Mouse (Mus musculus): ENCODE data around the gene Cwc22.

Gene Cwc22

DNA sequence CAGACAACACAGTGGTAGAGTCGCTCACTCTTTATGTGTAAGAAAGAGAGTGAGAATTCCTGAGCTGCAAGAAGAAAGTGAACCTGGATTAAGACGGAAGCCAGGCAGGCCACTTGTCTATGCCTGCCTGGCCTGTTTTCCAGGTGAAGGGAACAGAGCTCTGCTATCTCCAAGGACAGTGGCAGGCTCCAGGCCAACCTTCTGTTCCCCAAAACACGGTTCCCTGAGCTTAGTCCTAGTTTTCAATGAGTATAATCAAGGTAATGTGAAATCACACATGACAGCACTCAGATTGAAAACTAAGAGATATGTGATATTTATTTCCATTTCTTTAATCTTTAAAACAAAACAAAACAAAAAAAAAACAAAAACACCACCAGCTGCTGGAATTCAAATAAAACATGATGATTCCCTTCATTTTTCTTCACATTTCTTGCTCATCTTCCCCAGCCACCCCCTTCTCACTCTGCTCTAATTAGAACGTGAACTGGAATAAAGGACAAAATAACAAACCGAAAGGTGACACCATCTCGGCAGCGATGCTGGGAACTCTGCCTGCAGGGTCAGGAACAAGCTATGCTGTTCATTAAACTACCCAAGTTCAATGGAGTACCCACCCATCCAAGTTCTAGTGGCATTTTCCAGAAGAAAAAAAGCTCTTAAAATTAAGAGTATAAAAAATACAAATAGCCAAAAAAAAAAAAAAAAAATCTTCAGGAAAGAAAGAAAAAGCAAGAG, 20.8 kb downstream of the Cwc22 start:
- no peak for DNase-seq (ENCODE audit: low read depth)

DNA sequence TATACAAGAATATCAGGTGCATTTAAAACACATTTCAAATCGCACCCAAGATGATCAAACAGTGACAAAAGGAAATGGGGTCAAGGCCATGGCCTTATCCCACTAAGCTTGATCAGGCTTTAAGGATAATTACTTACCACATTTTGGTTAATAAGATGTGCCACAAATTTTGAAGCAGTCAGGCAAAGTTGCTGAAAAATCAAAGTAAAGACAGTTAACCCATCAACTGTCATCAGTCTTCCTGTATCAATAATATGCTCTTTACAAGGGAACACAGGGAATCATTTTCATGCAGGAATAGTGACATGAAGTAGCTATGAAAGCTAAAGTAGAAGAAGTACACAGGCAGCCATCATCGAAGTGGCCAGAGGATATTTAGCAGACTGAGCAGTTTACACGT, 22.2 kb downstream of the Cwc22 start:
- no peak for DNase-seq (ENCODE audit: low read depth)

DNA sequence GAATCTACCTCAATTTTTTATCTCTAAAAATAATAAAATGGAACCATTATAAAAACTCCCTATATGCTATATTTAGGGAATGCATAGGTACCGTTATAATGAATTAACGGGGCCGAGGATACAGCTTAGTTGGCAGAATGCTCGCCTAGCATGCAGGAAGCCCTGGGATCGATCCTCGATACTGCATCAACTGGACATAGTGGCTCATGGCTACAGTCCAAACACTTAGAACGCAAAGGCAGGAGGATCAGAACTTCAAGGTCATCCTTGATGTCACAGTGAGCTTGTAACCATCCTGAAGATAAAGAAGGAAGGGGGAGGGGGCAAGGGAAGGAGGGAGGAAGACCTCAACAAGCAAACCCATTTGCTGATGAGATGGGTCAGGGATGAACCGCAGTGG, 23.0 kb downstream of the Cwc22 start:
- DNase-seq (ENCODE audit: low read depth): no peak

DNA sequence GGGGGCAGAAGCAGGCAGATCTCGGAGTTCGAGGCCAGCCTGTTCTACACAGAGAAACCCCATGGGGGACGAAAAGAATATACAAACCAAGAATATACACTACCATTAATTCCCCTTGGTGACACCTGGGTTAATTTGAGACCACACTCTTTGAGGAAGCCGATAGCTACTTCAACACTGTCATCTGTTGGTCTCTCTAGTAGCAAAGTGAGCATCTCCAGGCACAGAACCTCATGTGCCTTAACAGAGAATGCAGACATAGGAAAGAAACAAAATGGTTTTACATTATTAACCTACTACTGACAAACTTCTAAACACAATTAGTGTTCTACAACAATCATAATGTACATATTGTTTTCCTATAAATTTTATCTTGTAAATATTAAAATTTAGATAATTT, 24.9 kb downstream of the Cwc22 start:
- no peak for DNase-seq (ENCODE audit: low read depth)

DNA sequence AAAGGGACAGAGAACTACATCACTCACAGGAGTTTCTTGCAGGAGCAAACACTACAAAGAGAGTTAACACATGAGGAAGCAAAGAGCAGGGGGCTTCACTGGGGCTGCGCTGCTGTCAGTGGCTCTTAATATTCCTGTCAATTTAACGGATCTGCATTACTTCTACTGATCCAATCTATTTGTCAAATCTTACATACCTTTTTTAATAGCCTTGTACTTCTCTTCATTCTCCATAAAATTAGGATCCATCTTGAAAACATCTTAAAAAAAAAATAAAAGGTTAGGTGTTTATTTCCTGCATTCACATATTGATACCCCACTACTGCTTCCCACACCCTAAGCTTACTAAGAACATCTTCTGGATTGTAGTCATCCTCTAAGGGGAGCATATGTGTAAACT, 25.6 kb downstream of the Cwc22 start:
- DNase-seq (ENCODE audit: low read depth): no peak

DNA sequence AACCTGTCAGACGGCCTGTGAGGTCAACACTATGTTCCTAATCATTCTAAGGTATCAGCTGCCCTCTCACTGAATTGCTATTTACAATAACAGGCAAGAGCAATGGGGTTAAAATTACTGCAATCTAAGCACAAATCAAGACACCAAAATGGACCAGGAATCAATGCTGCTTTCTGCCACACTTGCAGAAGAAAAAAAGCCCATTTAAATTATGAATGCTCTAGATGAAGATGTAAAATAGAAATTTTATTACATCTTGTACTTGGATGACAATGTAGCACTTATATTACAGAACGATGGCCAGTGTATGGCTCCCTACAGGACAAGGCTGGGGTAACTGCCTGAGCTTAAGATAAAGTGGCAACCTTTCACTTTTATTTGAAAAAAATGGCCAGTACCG, 27.7 kb downstream of the Cwc22 start:
- no peak for DNase-seq (ENCODE audit: low read depth)

DNA sequence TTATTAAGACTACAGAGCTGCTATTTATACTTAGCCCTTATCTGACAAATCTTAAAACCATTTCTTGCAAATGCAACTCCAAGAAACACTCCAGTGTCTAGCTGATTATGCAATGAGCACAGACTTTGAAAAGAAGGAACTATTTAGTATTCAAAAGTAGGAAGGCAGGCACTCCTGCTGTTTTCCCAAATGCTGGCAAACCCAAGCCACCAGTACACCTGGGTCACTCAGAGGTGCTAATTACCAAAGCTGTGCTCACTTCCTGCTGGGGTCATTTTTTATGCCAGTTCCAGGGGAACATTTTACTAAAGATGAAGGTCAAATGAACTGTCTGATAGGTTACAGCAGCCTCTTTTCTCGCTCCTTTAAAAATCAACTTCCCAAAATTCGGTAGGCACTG, 28.2 kb downstream of the Cwc22 start:
- DNase-seq (ENCODE audit: low read depth): peak; percentile 21

DNA sequence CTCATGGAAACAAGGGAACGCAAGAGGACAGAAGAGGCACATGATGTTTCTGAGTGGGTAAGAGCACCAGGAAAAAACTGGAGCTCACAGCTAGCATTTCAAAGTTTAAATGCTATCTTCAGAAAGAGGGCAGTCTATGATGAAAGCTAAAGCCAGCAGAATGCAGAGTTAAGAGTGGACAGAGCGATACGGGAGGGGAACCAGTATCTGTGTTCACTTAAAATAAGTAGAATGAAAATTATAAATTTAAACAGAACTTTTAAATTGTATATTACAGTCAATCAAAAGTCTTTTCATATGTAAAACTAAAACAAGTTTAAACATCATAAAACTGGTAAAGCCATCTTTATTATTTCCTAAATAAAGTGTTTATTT, 28.8 kb downstream of the Cwc22 start:
- no peak for DNase-seq (ENCODE audit: low read depth)

DNA sequence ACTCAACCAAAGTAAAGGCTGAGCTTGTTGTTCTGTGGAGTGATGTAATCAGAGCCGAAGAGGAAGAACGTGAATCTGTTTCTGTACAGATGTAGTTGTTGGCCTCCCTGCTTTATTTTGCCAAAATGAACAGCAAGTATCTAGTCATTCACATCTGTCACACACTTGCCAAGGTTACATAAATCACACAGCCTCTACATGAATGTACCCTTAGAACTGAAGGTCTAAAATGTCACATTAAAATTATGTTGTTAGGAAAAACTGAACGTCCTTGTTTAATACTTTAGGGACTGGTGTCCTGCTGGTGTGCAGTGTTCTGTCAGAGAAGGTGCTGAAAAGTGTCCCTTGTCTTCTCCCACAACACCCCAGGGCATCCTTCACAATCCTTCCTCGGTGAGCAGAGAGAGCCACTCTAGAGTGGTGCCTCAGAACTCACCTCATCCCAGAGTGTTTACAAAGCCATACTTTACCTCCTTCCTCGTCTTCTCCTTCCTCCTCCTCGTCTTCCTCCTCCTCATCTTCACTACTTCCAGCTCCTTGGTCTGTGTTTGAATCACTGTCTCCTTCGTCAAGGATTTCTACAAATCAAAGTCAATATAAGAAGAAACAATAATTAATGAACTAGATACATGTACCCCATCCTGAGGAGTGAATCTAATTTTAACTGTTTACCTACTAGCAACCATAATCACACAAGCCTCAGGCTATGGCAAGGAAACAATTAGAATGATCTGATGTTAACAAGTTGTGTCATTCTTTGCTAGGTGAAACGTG, 29.4 kb downstream of the Cwc22 start:
- no peak for DNase-seq (ENCODE audit: low read depth)

DNA sequence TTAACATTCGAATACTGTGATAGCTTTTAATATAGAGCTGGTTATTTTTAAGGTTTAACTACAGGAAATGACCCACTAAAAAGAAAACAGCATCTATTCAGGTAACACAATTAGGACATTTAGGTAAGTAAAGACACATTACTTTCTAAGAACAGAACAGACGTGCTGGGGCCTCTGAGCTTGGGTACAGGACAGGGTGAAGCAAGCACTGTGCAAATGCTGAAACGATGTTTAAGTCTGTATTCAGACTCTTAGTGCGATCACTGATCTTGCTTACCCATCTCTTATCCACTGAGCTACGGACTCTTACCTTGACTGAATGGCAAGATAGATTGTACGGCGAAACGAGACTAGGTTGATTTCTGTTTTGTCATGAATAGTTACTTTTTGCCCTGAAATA, 31.0 kb downstream of the Cwc22 start:
- DNase-seq (ENCODE audit: low read depth): no peak

DNA sequence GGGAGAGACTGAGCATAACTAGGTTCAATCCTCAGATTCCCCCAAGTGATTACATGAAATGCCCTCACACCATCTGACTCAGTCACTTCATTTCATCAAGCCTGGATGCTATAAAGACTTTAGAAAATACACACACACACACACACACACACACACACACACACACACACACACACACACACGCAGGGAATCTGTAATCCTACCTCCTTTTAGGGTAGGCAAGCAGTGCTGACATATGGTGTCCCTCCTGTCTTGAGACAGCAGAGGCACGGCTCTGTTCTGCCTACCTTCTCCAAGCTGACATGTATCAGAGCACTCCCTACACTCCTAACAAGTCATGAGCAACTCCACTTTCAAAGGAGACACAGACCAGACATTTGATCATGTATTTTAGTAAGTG, 32.5 kb downstream of the Cwc22 start:
- DNase-seq (ENCODE audit: low read depth): no peak

DNA sequence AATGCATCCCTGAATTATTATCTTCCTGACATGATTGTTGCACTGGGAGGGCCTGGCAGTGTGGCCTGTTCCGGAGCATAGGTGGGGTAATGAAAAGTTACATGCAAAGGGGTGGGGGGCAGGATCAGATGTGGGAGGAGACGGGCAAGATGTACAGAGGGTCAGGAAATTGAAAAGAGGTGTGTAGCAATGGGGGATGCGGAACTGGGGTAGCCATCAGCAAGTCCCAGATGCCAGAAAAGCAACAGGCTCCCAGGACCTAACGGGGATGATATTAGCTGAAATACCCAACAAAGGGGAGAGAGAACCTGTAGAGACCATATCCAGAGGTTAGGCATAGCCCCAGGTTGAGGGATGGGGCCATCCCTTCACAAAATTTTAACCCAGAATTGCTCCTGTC, 34.0 kb downstream of the Cwc22 start:
- no peak for DNase-seq (ENCODE audit: low read depth)

DNA sequence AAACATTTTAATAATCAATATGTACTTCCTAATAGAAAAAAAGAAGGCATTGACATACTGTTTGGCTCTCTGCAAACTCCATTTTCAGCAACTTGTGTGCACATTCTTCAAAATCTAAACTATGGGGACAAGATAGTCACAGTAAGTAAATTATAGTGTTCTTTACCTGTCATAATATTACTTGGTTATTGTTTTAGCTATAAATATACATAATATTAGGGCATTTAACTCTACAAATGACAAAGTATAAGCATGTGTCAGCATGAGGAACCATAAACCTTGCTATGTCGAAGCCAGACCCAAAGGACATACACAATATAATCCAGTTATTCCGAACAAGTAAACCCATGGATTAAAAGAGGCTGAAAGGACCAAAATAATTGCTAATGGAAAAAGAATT, 34.7 kb downstream of the Cwc22 start:
- no peak for DNase-seq (ENCODE audit: low read depth)

DNA sequence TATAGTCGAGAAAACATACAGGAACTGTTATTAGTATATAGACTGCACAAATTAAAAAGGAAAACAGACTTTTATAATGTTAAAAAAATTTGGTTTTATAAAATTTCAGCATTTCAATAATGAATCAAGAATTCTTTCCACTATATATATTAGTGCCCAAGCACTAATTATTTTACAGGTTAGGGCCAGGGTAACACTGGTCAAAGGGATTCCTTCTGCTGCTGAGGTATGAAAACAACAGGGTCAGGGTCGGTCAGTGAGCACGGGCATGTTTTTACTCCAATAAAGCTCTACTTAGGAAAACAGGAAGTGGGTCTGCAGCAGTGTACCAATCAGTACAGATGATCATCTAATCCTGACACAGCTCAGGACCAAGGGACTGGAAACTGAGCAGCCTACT, 36.0 kb downstream of the Cwc22 start:
- no peak for DNase-seq (ENCODE audit: low read depth)

DNA sequence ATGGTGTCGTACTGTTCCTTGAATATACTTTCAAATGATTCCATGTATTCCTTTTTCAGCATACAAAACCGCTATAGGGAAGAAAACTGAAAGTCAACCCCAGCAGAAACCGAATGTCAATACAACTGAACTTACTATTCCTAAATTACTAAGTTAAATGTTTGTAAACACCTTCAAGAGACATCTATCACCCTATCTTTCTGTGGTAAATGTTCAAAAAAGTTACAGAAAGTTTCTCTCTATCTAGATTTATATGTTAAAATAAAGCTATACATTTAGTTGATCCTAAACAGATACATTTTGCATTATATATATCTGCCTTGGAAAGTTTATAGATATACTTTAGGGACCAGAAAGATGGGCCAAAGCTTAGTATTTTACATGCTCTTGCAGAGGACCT, 39.0 kb downstream of the Cwc22 start:
- no peak for DNase-seq (ENCODE audit: low read depth)

DNA sequence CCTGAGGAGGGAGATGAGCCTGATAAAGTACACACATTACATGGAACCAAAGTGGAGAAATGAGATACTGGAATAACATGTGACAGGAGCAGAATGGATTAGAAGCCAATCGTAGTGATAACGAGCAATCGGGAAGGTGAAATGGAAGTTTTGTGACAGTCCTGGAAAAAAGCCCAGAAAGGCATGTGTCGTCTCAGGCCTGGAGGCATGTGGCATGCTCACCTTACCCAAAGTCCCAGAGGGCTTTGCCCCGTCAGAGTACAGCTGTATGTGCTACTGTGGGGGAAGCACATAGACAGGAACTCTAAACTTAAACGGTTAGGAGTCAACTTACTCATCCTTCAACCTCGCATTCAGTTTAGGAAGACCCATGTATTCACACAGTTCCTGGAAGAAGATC, 41.2 kb downstream of the Cwc22 start:
- no peak for DNase-seq (ENCODE audit: low read depth)

DNA sequence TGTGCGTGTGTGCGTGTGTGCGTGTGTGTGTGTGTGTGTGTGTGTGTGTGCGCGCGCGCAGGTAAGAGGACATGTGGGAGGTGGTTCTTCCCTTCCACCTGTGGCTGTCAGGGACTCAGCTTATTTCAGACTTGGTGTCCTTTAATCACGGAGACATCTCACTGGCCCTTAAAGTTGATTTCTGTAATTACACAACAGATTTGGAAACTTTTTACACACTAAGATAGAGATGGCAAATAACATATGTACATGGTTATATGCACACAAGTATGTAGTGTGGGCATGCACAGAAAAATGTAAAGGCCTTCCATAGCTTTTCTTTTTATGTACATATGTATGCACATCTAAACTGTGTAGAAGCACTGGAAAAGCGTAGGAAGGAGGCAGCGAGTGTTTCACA, 41.7 kb downstream of the Cwc22 start:
- DNase-seq (ENCODE audit: low read depth): no peak

DNA sequence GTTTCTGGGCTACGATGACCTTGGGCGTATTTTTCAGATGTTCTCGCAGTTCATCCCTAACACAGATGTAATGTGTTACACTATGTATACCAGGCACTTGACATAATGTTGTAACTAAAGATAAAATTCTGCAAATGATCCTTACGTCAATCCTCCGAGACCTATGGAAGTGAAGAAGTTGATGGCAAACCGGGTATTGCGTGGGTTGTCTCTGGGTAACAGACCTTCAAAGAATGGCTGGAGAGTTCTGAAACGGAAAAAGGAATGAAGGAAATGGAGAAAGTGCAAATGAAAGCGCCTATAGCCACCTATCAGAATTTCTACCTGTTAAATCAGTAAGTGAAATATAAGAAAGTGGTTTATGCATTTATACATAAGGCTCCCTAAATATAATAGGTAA, 42.2 kb downstream of the Cwc22 start:
- no peak for DNase-seq (ENCODE audit: low read depth)

DNA sequence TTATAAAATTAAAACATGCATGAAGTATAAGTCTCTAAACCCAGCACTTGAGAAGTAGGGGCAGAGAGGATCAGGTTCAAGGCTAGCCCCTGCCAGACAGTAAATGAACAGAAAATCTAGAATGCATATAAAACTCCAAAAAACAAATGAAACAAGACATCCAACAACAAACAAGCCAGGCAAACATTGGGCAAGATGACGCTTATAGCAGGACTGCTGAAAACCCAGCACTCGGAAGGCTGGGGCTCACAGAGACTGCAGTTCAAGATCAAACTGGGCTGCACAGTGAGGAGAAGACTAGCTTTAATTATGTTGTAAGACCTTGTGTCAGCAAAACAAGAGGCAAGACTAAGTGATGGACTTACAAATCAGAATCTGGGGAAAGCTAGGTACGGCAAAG, 43.1 kb downstream of the Cwc22 start:
- DNase-seq (ENCODE audit: low read depth): no peak

DNA sequence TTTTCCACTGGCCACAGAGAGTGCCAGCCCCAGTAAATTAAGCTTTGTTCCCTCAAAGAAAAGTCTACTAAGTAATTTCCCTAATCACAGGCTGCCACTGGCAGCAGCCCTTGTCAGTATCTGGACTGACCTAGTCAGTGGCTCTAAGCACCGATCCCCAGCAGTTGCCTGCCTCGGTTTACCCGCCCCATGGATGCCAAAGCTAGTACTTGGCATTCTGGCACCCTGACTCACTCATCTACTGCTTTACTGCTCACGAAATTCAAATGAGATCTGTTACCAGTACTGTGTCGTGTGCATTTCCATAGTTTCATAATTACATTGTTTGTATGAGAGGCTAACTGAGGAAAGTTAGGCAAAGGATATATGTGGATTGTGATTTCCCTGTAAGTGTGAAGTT, 44.9 kb downstream of the Cwc22 start:
- no peak for DNase-seq (ENCODE audit: low read depth)

DNA sequence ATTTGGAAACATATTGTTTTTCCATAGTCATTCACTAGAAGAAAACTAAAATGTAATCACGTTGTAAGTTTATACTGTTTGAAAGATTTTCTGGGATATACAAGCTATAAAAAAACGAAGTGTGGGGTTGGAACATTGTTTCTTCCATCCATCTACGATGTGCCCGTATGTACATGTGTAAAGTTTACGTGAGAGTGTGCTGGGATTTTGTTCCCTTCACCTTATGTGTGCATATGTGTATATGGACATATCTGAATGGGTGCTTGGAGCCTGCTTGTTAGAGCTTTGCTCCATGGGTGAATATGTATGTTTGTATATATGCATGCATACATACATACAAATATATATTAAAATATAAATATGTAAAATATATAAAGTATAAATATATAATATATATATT, 45.4 kb downstream of the Cwc22 start:
- DNase-seq (ENCODE audit: low read depth): no peak

DNA sequence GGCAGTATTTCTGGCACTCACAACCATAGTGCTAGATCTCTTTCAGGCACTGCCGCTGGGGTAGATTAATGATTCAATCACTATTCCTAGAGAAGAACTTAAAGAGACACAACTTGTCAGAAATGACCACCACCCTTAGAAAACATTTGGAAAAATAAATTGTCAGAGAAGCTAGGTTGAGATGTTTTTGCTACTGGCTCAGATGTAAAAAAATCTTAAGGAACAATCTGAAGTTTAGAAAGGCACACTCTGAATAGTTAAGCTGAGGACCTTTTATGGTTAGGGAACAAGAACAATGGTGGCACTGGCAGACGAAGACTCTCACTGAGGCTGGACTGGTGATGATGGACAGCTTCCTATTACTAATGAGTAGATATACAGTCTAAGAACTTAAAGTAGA, 46.1 kb downstream of the Cwc22 start:
- DNase-seq (ENCODE audit: low read depth): no peak

DNA sequence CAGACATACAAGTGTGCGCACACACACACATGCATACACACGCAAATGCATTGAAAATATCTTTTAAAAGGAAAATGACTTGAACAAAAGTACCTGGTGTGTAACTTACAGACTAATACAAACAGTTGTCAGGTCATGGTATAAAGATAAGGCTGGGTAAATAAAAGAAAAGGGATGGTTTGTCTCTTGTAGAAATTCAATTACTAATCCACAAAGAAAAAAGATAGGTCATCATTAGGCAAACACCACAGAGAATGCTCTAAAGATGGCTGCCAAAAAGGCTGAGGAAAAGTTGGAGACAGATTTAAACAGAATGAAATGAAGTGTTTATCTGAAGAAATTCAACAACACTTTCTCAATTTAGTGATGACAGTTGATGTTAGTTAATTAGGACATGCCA, 47.7 kb downstream of the Cwc22 start:
- no peak for DNase-seq (ENCODE audit: low read depth)

DNA sequence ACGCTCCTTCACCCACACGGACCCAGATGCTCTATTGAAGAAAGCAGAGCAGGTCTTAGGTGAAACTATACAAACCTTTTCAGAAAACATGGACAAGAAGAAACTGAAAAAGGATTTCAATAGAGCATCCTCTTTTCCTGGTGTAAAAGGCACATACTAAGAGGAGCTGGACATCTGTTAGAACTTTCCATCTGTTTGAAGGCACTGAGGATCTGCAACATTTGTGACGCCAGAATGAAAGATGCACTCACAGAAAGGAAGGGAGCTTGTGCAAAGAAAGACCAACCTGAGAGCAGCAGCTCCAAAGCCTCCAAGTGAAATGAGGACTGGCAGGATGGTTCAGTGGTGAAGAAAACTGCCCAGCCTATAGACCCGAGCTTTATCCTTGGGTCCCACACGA, 48.2 kb downstream of the Cwc22 start:
- DNase-seq (ENCODE audit: low read depth): no peak

Measured in 416B (cell line).